Mouse (Mus musculus) lung, adult 18-20 months (tissue): Measurements from ENCODE around the gene Fgd1.

Experiments used
- DNase-seq, 2 experiments: peaks; one replicate each; pipeline ENCODE4 v3.0.0; 2022; ENCODE audit warnings: mixed read lengths in 2 of 2

Gene Fgd1

GRCm38 (mm10) chrX:151096171-151097058 is 50.5 kb downstream of the Fgd1 start, which contains the start of gene Tsr2:
Tsr2 (minus strand) TSS chrX:151096543.
- DNase-seq: peak; percentile 69 to 77

- DNase-seq: no peak
These were observed 61.5 kb downstream of the Fgd1 start for GRCm38 (mm10) chrX:151107301-151108067.

GRCm38 (mm10) chrX:151116795-151117194 is 70.8 kb downstream of the Fgd1 start:
- DNase-seq: peak; percentile 7 to 14

- peak in 1 of 2 experiments; percentile 2 for DNase-seq
These were observed 71.5 kb downstream of the Fgd1 start for GRCm38 (mm10) chrX:151117432-151117831.

GRCm38 (mm10) chrX:151123933-151124332 is 78.0 kb downstream of the Fgd1 start:
- no peak for DNase-seq

- DNase-seq: no peak
These were observed 84.5 kb downstream of the Fgd1 start for GRCm38 (mm10) chrX:151130493-151130892.

- no peak for DNase-seq
These were observed 86.8 kb downstream of the Fgd1 start for GRCm38 (mm10) chrX:151132785-151133184.
